Mouse (Mus musculus) spleen, adult 2 months (tissue): ENCODE measurements around the gene Mllt1.

Experiments used
- CTCF ChIP-seq: fragments of 200-500 bp; IDR thresholded peaks from 2 replicates; pipeline ENCODE4 v1.5.1; 2011; ENCODE audit warnings: mild to moderate bottlenecking, inconsistent platforms; ENCODE audit not compliant: insufficient read depth, insufficient read length, insufficient replicate concordance; ENCODE audit errors: extremely low read depth
- POLR2A ChIP-seq: fragments of 200-500 bp; IDR thresholded peaks from 2 replicates; pipeline ENCODE4 v1.6.1; 2011; ENCODE audit warnings: low read depth, low read length, inconsistent platforms

GRCm38 (mm10) chr17:56976531-56977390 is 41.5 kb upstream of the Mllt1 start:
- TF ChIP-seq POLR2A = no peak
- no peak for TF ChIP-seq CTCF
